Mouse (Mus musculus) CD4-positive, CD25-positive, alpha-beta regulatory T cell, adult 2 months (primary cell): Measurements from ENCODE around the gene Rilpl1.
"Not testable (repeated sequence)": the region's sequence is repeated elsewhere in the genome, so short reads cannot be mapped to it uniquely, and the experiment has no call there.

Experiments used
- DNase-seq: peaks from one replicate; pipeline ENCODE4 v3.0.0-alpha.2; 2012; ENCODE audit warnings: low read depth, low spot score

The Rilpl1 gene

DNA sequence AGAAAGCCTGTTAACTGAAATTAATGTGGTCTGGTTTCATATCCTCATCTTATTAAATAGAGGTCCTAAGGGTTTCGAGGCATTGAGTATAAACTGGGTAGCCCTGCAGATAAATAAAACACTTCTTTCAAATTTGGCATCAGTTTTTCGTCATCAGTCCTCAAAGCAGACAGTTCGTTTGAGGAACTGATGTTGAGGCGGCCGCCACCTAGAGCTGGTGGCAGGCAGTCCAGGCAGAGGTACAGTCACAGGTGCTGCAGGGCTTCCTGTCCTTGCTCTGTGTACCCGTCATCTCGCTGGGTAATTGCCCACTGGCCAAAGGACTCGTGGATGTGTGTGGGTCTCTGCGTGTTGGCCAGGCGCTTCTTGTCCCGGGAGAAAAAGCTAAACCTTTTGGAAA, 37.7 kb downstream of the Rilpl1 start:
- DNase-seq: peak; percentile 49

DNA sequence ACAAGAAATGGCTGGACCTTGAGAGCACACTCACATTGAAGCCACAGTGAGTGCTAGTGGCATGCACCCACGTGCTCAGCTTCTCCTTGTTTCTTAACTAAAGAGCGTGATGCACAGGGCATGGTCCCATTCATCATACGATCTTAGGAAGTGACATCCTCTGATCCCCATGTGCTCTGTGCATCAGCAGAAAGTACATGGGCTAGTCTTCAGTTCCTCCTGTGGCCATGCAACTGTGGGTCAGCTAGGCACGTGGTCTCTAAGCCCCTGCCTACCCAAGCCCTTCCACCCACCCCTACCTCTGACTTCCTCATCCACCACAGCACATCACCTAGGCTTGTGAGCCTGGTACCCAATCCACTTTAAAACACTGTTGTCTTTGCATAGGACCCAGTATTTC, 38.6 kb downstream of the Rilpl1 start:
- no peak for DNase-seq

- no peak for DNase-seq
Observed at GRCm38 (mm10) chr5:124491732-124492131, 39.5 kb downstream of the Rilpl1 start.

DNA sequence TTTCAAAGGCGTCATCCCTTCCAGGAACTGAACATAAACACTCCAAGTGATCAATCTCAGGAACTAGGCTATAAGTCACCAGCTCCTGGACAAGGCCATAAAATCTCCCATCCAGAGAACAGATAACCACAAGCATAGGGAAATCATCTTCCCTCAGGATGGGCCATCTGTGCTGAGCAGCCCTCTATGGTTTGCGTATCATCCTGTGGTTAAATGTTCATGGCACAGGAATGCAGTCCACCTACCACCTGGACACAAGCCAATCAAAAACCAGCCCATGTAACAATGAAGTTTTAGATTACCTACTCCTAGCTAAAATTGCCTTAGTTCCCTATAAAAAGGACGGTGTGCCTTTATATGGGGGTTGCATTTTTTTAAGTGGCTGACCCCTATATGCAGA, 42.3 kb downstream of the Rilpl1 start:
- DNase-seq: no peak

DNA sequence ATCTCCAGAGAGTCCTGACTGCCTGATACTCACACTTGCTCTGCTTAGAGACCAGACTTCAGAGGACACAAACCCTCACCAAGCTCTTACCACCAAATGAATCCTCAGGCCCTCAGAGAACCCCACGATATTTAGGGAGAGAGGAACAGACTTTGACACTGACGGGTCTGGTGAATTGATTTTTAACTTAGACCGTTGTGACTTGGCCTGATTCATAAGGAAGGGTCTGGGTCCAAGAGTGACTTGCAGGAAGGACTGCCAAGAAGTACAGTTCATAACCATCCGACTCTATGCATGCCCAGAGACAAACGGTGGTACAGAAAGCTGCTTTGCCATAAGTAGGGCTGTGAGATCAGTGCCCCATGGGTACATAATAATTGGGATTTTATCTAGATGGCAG, 45.5 kb downstream of the Rilpl1 start:
- DNase-seq: no peak

- DNase-seq: no peak
Observed at GRCm38 (mm10) chr5:124483655-124484396, 47.4 kb downstream of the Rilpl1 start.

DNA sequence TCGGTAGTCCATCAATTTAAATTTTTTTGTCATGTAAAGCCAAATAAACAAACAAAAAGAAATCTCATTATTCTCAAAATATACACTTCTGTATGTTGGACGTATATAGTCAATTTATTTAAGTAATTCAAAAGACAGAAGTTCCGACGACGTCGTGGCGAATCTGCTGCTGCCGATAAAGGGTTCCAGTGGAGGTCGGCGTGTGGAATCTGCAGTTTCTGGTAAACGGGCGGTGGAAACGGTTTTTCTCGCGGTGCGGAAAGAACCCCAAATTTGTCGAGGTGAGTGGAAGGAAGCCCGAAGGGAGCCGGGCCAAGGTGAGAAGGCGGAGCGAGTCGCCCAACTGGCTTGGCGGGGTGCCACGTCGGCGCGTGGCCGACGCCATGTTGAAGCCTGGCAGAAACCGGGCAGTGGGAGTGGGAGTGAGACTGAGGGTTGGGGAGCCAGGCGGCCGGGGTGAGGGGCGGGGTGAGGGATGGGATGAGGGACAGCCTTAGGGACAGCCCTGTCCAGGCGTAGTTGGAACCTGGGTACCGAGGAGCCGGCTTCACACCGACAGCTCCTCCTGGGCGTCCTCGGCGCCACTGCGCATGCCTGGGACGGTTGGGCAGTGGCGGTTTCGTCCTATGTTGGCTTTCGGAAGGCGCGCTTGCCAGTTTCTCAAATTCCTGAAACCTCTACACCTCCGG, 48.1 kb downstream of the Rilpl1 start, which contains the start of gene Snrnp35:
TSS of gene Snrnp35 (plus strand) at position 169 of the 689 bp plus-strand sequence.
- DNase-seq: peak; percentile 96

DNA sequence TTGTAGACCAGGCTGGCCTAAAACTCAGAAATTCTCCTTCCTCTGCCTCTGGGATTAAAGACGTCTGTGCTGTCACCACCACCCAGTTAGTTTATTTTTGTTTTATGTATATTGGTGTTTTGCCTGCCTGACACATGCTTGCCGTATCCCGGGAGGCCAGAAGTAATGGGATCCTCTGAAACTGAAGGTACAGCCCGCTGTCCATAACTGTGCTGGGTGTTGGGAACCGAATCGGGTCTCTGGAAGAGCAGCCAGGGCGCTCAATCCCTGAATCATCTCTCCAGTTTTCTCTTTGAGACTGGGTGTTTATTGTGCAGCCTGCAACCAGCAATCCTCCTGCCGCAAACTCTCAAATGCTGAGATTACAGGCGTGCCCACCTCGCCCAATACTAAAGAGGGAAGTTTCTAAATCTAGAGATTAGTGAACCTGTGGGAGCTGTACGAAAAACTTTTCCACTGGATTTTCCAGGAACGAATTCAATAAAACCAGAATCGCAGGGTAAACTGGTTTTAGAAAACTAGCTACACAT, 48.7 kb downstream of the Rilpl1 start:
- no peak for DNase-seq

DNA sequence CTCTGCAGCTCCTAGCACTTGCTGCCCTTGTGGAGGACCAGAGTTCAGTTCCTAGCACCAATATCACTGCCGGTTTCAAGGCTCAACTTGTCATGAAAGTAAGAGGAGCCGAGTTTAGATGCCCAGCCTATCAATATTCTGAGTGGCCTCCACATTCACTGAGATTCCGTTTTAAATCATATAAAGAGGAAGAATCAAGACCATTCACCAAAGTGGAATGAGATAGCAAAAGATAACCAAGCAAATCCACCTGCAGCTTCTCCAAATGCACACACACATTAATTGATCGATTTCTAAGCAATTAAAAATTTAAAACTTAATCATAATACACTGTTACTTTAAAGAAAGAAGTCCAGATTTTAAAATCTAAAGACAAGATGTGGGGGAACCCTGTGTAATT, 49.5 kb downstream of the Rilpl1 start:
- no peak for DNase-seq

DNA sequence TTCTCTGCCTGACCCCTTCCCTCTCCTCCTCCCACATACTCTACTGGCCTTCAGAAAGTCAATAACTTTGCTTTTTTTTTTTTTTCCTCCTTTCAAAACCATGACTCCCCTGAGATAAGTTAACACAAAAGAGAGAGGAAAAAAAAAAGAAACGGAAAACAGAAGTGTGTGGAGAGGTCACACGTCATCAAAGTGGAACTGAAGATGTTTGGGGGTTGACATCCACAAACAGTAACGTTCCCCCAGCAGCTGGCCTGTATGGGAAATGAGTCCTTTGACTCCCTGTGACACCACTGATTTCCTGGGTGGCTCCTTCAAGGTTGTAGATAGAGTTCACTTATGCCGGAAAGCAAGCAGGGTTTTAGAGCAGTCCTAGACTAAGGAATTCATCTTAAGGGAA, 51.1 kb downstream of the Rilpl1 start:
- DNase-seq: peak; percentile 56

GRCm38 (mm10) chr5:124478873-124479204, 52.4 kb downstream of the Rilpl1 start:
- DNase-seq: no peak

DNA sequence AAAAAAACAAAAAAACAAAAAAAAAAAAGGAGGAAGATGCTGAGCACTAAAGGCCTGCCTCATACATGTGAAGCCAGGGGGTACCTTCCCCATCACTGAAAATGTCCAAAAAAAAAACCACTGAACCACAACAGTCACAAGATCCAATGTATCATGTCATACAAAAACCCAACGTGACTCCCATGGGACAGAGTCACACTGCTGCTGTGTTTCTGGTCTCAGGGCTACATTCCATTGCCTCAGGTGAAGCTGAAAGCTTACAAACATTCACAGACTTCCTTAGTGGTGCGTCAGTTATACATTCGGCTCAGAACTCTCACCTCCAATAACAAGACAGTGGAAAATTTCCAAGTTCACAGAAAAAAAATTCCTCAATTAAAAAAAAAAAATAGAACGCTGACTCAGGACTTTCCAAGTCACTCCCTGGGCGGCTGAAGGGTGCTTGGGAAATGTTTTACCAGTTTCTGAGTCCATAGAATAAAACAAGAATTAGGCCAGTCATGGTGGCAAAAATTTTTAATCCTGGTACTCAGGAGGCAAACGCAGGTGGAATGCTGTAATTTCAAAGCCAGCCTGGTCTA, 60.5 kb downstream of the Rilpl1 start:
- DNase-seq: no peak

- DNase-seq: no peak
Observed at GRCm38 (mm10) chr5:124469486-124469885, 61.7 kb downstream of the Rilpl1 start.

DNA sequence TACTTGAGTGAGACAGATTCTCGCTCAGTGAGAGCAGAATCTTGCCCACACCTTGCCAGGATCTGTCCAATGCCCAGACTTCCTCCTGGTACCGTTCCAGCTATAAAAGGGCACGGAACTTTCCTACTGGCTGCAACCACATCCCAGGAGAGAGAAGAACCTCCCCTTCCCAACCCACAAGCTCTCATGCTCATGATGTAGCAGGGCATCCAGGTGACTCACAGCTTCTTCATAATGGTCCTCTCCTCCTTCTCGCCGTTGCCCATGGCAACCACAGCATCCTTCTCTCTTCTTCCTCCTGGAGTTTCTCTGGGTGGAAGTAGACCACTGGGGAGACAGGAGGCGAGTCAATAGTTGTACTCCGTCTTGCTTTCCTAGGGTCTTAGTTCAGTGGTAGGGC, 62.8 kb downstream of the Rilpl1 start:
- no peak for DNase-seq

DNA sequence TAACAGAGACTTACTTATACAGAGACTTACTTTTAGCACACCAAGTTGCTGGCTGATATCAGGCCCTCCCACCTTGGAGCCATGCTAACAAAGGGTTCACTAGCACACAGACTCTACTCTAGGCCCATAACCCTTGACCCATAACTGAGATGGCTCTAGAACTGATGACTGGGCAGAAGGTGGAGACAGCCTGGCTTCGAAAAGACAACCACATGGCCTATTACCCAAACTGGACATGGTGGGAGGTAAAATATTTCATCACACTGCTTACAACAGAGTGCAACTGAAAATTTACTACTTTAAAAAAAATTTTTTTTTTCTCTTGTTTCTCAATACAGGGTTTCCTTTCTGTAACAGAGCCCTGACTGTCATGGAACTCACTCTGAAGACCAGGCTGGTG, 63.4 kb downstream of the Rilpl1 start:
- no peak for DNase-seq

DNA sequence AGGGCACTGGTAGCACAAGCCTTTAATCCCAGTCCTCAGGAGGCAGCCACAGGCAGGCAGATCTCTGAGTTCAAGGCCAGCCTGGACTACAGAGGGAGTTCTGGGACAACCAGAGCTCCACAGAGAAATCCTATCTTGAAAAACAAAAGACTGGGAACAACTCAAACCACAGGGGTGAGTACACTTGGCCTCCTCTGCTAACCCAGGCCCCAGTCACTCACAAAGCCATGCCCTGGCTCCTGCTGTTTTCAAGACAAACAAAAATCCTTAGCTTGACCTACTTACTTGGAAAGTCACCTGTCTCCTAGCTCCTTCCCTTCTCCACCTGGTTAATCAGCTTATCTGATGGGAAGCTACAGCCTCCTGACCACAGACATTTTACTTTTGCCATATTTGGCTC, 66.3 kb downstream of the Rilpl1 start:
- no peak for DNase-seq

DNA sequence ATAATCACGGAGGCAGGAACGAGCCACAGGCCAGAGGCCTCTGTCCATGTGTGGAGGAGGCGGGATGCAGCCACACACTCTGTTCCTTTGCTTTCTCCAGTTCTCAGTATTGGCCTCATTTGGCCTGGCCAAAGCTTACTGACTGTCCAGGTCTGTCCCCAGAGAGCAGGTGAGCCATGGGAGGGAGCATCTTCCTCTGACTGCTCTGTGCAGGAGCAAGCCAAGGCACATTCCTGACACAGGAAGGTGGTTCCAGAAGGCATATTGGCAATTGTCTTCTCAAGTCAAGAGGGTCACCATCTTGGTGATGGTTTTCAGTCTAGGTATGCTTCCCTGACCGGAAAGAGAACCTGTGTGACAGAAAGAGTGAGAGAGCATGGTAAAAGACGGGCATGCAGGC, 67.7 kb downstream of the Rilpl1 start:
- DNase-seq: no peak

DNA sequence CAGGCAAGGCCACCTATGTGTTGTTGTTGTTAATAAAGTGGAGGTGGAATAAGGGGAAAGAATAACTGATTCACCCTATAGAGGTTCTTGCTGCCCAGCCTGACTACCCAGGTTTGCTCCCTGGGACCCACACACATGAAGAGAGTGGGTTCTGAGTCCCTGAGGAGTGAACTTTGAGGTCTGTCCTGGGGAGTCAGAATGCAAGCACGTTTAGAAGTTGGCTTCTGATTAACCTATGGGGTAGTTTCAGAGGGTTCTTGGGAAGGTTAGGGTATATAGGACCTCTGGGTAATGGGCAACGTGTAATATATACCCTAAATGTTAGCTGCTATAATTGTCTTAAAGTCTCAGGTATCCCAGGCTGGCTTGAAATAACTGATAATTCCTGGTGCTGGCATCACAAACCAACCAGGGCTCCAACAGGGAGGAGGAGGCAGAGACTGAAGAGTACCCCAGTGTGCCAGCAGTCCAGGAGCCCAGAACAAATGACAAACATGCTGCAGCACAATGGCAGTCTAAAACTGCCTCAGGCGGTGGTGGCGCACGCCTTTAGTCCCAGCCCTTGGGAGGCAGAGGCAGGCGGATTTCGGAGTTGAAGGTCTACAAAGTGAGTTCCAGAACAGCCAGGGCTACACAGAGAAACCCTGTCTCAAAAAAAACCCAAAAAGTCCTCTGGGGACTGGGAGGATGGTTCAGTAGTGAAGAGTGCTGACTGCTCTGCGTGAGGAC, 68.7 kb downstream of the Rilpl1 start:
- no peak for DNase-seq

DNA sequence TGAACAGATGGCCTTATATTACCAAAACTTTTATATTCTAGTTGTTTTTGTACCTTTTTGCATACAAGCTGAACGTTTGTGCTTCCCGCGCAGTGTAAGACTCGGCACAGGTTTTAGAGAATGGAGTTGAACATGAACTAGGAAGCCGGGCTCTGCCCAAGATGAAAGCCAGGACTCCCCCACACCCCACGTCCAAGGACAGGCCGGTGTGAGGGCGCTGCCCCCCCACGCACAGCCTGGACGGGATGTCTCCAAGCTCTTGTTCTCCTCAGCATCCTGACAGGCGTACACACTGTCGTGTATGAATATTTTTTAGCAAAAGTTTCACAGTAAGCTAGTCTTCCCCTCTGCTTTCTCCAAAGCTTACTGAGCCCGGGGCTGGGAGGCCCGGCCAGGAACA, 70.3 kb downstream of the Rilpl1 start:
- DNase-seq: not testable (repeated sequence)

DNA sequence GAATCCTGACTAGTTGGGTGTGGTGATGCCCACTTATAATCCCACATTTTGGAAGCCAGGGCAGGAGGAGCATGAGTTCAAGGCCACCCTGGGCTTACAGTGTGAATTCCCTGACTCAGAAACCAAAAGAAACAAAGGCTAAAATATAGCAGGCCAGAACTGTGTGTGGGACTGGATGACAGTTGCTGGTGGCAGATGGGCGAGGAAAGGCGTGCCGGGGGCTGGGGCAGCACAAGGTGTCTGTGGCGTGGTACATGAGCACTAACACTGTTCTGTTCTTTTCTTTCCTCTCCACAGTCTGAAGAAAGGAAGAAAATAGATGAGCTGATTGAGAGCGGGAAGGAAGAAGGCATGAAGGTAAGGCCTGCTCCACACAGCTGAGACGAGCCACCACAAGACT, 74.4 kb downstream of the Rilpl1 start:
- no peak for DNase-seq

- no peak for DNase-seq
Observed at GRCm38 (mm10) chr5:124454082-124454419, 77.1 kb downstream of the Rilpl1 start.

DNA sequence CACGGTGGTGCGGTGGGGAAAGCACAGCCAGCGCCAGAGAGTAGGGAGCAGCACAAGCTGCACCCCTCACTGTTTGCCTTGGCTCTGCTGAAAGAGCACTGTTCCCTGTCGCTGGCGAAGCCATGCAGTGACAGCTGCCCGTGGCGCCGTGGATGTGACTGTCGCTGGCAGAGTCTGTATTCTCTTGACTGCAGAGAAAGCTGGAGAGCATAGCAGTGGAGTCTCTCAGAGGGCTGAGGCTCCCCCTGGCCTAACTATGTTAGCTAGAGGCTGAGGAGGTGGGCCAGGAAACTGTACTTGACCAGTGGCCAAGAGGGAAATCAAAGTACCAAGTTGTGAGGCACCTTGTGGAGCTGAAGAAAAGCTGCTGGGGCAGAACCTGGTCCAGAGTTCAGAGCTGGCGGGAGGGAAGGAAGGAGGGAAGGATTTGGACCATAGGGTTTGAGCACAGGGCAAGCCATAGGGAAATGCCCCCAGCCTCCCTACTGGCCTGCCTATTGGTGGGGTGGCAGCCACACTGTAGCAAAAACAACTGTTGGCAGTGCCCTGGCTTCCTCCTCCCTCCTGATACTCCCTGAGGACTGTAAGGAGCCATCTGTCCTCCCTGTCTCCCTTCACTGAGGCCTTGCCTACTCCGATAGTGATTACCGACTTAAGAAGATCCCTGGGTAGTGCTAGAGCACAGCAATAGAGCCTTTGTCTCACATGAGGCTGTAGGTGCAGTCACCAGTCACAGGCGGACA, 77.7 kb downstream of the Rilpl1 start:
- DNase-seq: no peak
